Mouse (Mus musculus): Measurements from ENCODE around the gene Ccl9. TPM values are rescaled to one million over a fixed set of nuclear protein-coding genes. Genes with fewer than 3 reads are reported as not detected.

The Ccl9 gene
- polyA plus RNA-seq, 1 experiment = not detected

- H3K9me3 ChIP-seq (ENCODE audit: control insufficient read depth, low read length) = no peaks in the 10 kb centered on the region
- H3K27me3 ChIP-seq (ENCODE audit: control insufficient read depth) = no peaks in the 10 kb centered on the region
- no peaks in the 10 kb centered on the region for H3K36me3 ChIP-seq (ENCODE audit: control insufficient read depth)
- H3K4me1 ChIP-seq (ENCODE audit: control insufficient read depth) = no peaks in the 10 kb centered on the region; the same call in 1 of the 2 replicates
- TF ChIP-seq TAL1 (IDR thresholded peaks at IDR 0.05; ENCODE audit: low read length) = no peak
- TF ChIP-seq GATA1 (IDR thresholded peaks at IDR 0.05; ENCODE audit: low read length) = no peak
- no peak overlapping the region for H3K4me3 ChIP-seq (replicated peaks)
These were observed 9.2 kb downstream of the Ccl9 start for GRCm38 (mm10) chr11:83569249-83569648.

- Histone ChIP-seq H3K36me3 (ENCODE audit: control insufficient read depth) (no peaks in the 10 kb centered on the region), H3K4me1 (ENCODE audit: control insufficient read depth) (no peaks in the 10 kb centered on the region; the same call in 1 of the 2 replicates)
- TF ChIP-seq GATA1 (IDR thresholded peaks at IDR 0.05; ENCODE audit: low read length) = no peak
These were observed 9.7 kb downstream of the Ccl9 start for GRCm38 (mm10) chr11:83568786-83569185.

GRCm38 (mm10) chr11:83568061-83568460 lies 10.4 kb downstream of the Ccl9 start:
- no peaks in the 10 kb centered on the region for H3K36me3 ChIP-seq (ENCODE audit: control insufficient read depth)
- TF ChIP-seq TAL1 (IDR thresholded peaks at IDR 0.05; ENCODE audit: low read length) (no peak), GATA1 (IDR thresholded peaks at IDR 0.05; ENCODE audit: low read length) (no peak)
- H3K4me3 ChIP-seq (replicated peaks) = no peak overlapping the region
- H3K4me1 ChIP-seq (ENCODE audit: control insufficient read depth) = no peaks in the 10 kb centered on the region; the same call in 1 of the 2 replicates
- no peaks in the 10 kb centered on the region for H3K27me3 ChIP-seq (ENCODE audit: control insufficient read depth)
- H3K9me3 ChIP-seq (ENCODE audit: control insufficient read depth, low read length) = no peaks in the 10 kb centered on the region

More at GRCm38 (mm10) chr11:83568786-83569185, 9.7 kb downstream of the Ccl9 start:
- H3K27me3 ChIP-seq (ENCODE audit: control insufficient read depth) = no peaks in the 10 kb centered on the region
- H3K4me3 ChIP-seq (replicated peaks) = no peak overlapping the region
- H3K9me3 ChIP-seq (ENCODE audit: control insufficient read depth, low read length) = no peaks in the 10 kb centered on the region

- no peak for TF ChIP-seq TAL1 (IDR thresholded peaks at IDR 0.05; ENCODE audit: low read length)
- TF ChIP-seq GATA1 (IDR thresholded peaks at IDR 0.05; ENCODE audit: low read length) = no peak
- Histone ChIP-seq H3K4me1 (ENCODE audit: control insufficient read depth) (no peaks in the 10 kb centered on the region; the same call in 1 of the 2 replicates), H3K36me3 (ENCODE audit: control insufficient read depth) (no peaks in the 10 kb centered on the region), H3K4me3 (replicated peaks) (no peak overlapping the region), H3K27me3 (ENCODE audit: control insufficient read depth) (no peaks in the 10 kb centered on the region), H3K9me3 (ENCODE audit: control insufficient read depth, low read length) (no peaks in the 10 kb centered on the region)
These were observed 11.1 kb downstream of the Ccl9 start for GRCm38 (mm10) chr11:83567311-83567710.

- Histone ChIP-seq H3K9me3 (ENCODE audit: control insufficient read depth, low read length) (no peaks in the 10 kb centered on the region), H3K36me3 (ENCODE audit: control insufficient read depth) (no peaks in the 10 kb centered on the region), H3K27me3 (ENCODE audit: control insufficient read depth) (no peaks in the 10 kb centered on the region), H3K4me3 (replicated peaks) (no peak overlapping the region), H3K4me1 (ENCODE audit: control insufficient read depth) (no peaks in the 10 kb centered on the region; the same call in 1 of the 2 replicates)
- TF ChIP-seq GATA1 (IDR thresholded peaks at IDR 0.05; ENCODE audit: low read length) (no peak), TAL1 (IDR thresholded peaks at IDR 0.05; ENCODE audit: low read length) (no peak)
These were observed 11.8 kb downstream of the Ccl9 start for GRCm38 (mm10) chr11:83566617-83567016.

GRCm38 (mm10) chr11:83563754-83564153 lies 14.7 kb downstream of the Ccl9 start:
- Histone ChIP-seq H3K4me1 (ENCODE audit: control insufficient read depth) (no peaks in the 10 kb centered on the region), H3K9me3 (ENCODE audit: control insufficient read depth, low read length) (no peaks in the 10 kb centered on the region), H3K27me3 (ENCODE audit: control insufficient read depth) (no peaks in the 10 kb centered on the region), H3K36me3 (ENCODE audit: control insufficient read depth) (no peaks in the 10 kb centered on the region), H3K4me3 (replicated peaks) (no peak overlapping the region)
- TF ChIP-seq TAL1 (IDR thresholded peaks at IDR 0.05; ENCODE audit: low read length) = no peak
- TF ChIP-seq GATA1 (IDR thresholded peaks at IDR 0.05; ENCODE audit: low read length) = no peak

GRCm38 (mm10) chr11:83562311-83562887 lies 16.0 kb downstream of the Ccl9 start:
- no peak for TF ChIP-seq GATA1 (IDR thresholded peaks at IDR 0.05; ENCODE audit: low read length)
- no peak for TF ChIP-seq TAL1 (IDR thresholded peaks at IDR 0.05; ENCODE audit: low read length)
- H3K36me3 ChIP-seq (ENCODE audit: control insufficient read depth) = no peaks in the 10 kb centered on the region

GRCm38 (mm10) chr11:83560405-83560804 lies 18.0 kb downstream of the Ccl9 start:
- Histone ChIP-seq H3K4me3 (replicated peaks) (no peak overlapping the region), H3K36me3 (ENCODE audit: control insufficient read depth) (no peaks in the 10 kb centered on the region), H3K9me3 (ENCODE audit: control insufficient read depth, low read length) (no peaks in the 10 kb centered on the region), H3K27me3 (ENCODE audit: control insufficient read depth) (no peaks in the 10 kb centered on the region), H3K4me1 (ENCODE audit: control insufficient read depth) (no peaks in the 10 kb centered on the region)
- no peak for TF ChIP-seq GATA1 (IDR thresholded peaks at IDR 0.05; ENCODE audit: low read length)
- no peak for TF ChIP-seq TAL1 (IDR thresholded peaks at IDR 0.05; ENCODE audit: low read length)

More at GRCm38 (mm10) chr11:83562311-83562887, 16.0 kb downstream of the Ccl9 start:
- Histone ChIP-seq H3K9me3 (ENCODE audit: control insufficient read depth, low read length) (no peaks in the 10 kb centered on the region), H3K27me3 (ENCODE audit: control insufficient read depth) (no peaks in the 10 kb centered on the region), H3K4me1 (ENCODE audit: control insufficient read depth) (no peaks in the 10 kb centered on the region), H3K4me3 (replicated peaks) (no peak overlapping the region)

- Histone ChIP-seq H3K4me1 (ENCODE audit: control insufficient read depth) (no peaks in the 10 kb centered on the region), H3K4me3 (replicated peaks) (no peak overlapping the region), H3K36me3 (ENCODE audit: control insufficient read depth) (no peaks in the 10 kb centered on the region), H3K27me3 (ENCODE audit: control insufficient read depth) (no peaks in the 10 kb centered on the region), H3K9me3 (ENCODE audit: control insufficient read depth, low read length) (no peaks in the 10 kb centered on the region)
- TF ChIP-seq GATA1 (IDR thresholded peaks at IDR 0.05; ENCODE audit: low read length) (no peak), TAL1 (IDR thresholded peaks at IDR 0.05; ENCODE audit: low read length) (no peak)
These were observed 21.4 kb downstream of the Ccl9 start for GRCm38 (mm10) chr11:83557074-83557473.

All from erythroblast, embryonic 14.5 days (primary cell).